Mouse (Mus musculus) thymus, adult 2 months (tissue): ENCODE data around the gene Cbfa2t3.

Source experiments
- CTCF ChIP-seq: fragments of 200-500 bp; IDR thresholded peaks from 2 replicates; pipeline ENCODE4 v1.5.1; 2012; ENCODE audit warnings: mild to moderate bottlenecking, control low read depth, low read length, moderate library complexity, borderline replicate concordance; ENCODE audit not compliant: control insufficient read depth, poor library complexity, insufficient read depth; ENCODE audit errors: extremely low read depth
- POLR2A ChIP-seq: fragments of 200-500 bp; IDR thresholded peaks from 2 replicates; pipeline ENCODE4 v1.6.1; 2012; ENCODE audit warnings: mild to moderate bottlenecking, low read length, control low read depth, moderate library complexity; ENCODE audit not compliant: control insufficient read depth, poor library complexity, insufficient read depth; ENCODE audit errors: extremely low read depth

DNA sequence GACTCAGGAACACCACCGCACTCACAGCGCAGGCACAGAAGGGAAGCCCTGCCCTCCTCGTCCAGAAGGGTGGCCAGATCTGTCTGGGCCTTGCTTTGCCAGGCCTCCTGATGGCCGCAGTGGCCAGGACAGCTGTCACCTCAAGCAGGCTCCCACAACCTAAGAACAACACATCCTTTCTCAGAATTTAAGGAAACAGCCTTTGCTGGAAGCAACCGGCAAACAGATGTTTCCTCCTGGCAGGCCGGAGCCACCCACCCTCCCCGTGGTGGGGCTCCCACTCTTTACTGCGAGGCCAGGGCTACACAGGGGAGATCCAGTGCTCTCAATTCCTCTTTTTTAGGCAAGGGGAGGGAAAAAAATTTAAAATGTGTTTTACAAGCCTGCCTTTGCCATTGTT, 33.7 kb downstream of the Cbfa2t3 start:
- TF ChIP-seq CTCF: no peak
- TF ChIP-seq POLR2A: no peak
